Mouse (Mus musculus) testis, adult 2 months (tissue): ENCODE measurements at regions not wholly inside any gene's neighbourhood (a gene's known extent, or its start where the extent isn't known, plus 50 kb on each side); places are given as distances from the start of the nearest gene placed in this dataset.

Experiments used
- H3K27ac ChIP-seq: fragments of 200-500 bp; 2 replicates; pipeline ENCODE4 v1.5.1; 2012; ENCODE audit warnings: low read depth, low read length; ENCODE audit not compliant: control insufficient read depth, insufficient read depth
- H3K27me3 ChIP-seq: fragments of 200-500 bp; 2 replicates; pipeline ENCODE4 v1.6.1; 2012; ENCODE audit warnings: mild to moderate bottlenecking, low read length, moderate library complexity; ENCODE audit not compliant: control insufficient read depth, insufficient read depth
- H3K36me3 ChIP-seq: fragments of 200-500 bp; 2 replicates; pipeline ENCODE4 v1.6.1; 2012; ENCODE audit warnings: mild to moderate bottlenecking, low read length; ENCODE audit not compliant: control insufficient read depth, insufficient read depth
- H3K4me1 ChIP-seq: fragments of 200-500 bp; 2 replicates; pipeline ENCODE4 v1.6.1; 2012; ENCODE audit warnings: low read length; ENCODE audit not compliant: control insufficient read depth, insufficient read depth
- H3K4me3 ChIP-seq: fragments of 200-500 bp; 2 replicates; pipeline ENCODE4 v1.5.1; 2012; ENCODE audit warnings: low read depth, mild to moderate bottlenecking, low read length, moderate library complexity, mixed read lengths; ENCODE audit not compliant: control insufficient read depth
- CTCF ChIP-seq: fragments of 200-500 bp; IDR thresholded peaks from 2 replicates; pipeline ENCODE4 v1.5.1; 2012; ENCODE audit warnings: low read depth, mild to moderate bottlenecking, inconsistent platforms, low read length, moderate library complexity; ENCODE audit not compliant: control insufficient read depth, insufficient read depth, insufficient replicate concordance
- POLR2A ChIP-seq: fragments of 200-500 bp; IDR thresholded peaks from 2 replicates; pipeline ENCODE4 v1.6.1; 2012; ENCODE audit warnings: low read depth, mild to moderate bottlenecking, inconsistent platforms, low read length, moderate library complexity; ENCODE audit not compliant: control insufficient read depth

GRCm38 (mm10) chr1:136759164-136759563 is 134.5 kb downstream of the Zfp281 start:
- Histone ChIP-seq H3K27me3 (no peaks in the 10 kb centered on the region), H3K4me1 (peaks cover 4% of the 10 kb centered on the region; the same call in 1 of the 2 replicates), H3K36me3 (no peaks in the 10 kb centered on the region), H3K27ac (no peak overlapping the region), H3K4me3 (no peak overlapping the region)
- TF ChIP-seq POLR2A: no peak
- TF ChIP-seq CTCF: no peak; the same call in 1 of the 2 replicates

- H3K27me3 ChIP-seq: no peaks in the 10 kb centered on the region
- H3K36me3 ChIP-seq: no peaks in the 10 kb centered on the region
- H3K4me1 ChIP-seq: peaks cover 4% of the 10 kb centered on the region; the same call in 1 of the 2 replicates
- TF ChIP-seq POLR2A (no peak), CTCF (no peak)
- H3K4me3 ChIP-seq: no peak overlapping the region
- no peak overlapping the region for H3K27ac ChIP-seq
Observed at GRCm38 (mm10) chr1:136761467-136761866, 136.8 kb downstream of the Zfp281 start.

- TF ChIP-seq POLR2A (no peak), CTCF (no peak)
- Histone ChIP-seq H3K27me3 (no peaks in the 10 kb centered on the region), H3K36me3 (no peaks in the 10 kb centered on the region), H3K4me1 (no peaks in the 10 kb centered on the region; the same call in 1 of the 2 replicates), H3K4me3 (no peak overlapping the region), H3K27ac (no peak overlapping the region)
Observed at GRCm38 (mm10) chr1:136768969-136769401, 144.3 kb downstream of the Zfp281 start.

- no peak overlapping the region for H3K27ac ChIP-seq
- H3K27me3 ChIP-seq: no peaks in the 10 kb centered on the region
- no peak overlapping the region for H3K4me3 ChIP-seq
- no peaks in the 10 kb centered on the region for H3K36me3 ChIP-seq
- H3K4me1 ChIP-seq: no peaks in the 10 kb centered on the region; the same call in 1 of the 2 replicates
- TF ChIP-seq CTCF (no peak), POLR2A (no peak)
Observed at GRCm38 (mm10) chr1:136773743-136774142, 149.0 kb downstream of the Zfp281 start.

GRCm38 (mm10) chr1:136776211-136776610 is 151.5 kb downstream of the Zfp281 start:
- Histone ChIP-seq H3K4me3 (no peak overlapping the region), H3K27ac (no peak overlapping the region), H3K4me1 (no peaks in the 10 kb centered on the region), H3K36me3 (no peaks in the 10 kb centered on the region), H3K27me3 (no peaks in the 10 kb centered on the region)
- TF ChIP-seq CTCF (no peak), POLR2A (no peak)

- Histone ChIP-seq H3K27ac (no peak overlapping the region), H3K36me3 (no peaks in the 10 kb centered on the region), H3K4me3 (no peak overlapping the region), H3K27me3 (no peaks in the 10 kb centered on the region), H3K4me1 (peaks cover 4% of the 10 kb centered on the region)
- no peak for TF ChIP-seq POLR2A
- no peak for TF ChIP-seq CTCF
Observed at GRCm38 (mm10) chr1:136777263-136777980, 152.7 kb downstream of the Zfp281 start.

GRCm38 (mm10) chr1:136779384-136779783 is 154.7 kb downstream of the Zfp281 start:
- TF ChIP-seq CTCF (no peak), POLR2A (no peak)
- H3K4me1 ChIP-seq: peaks cover 4% of the 10 kb centered on the region
- no peaks in the 10 kb centered on the region for H3K27me3 ChIP-seq
- no peak overlapping the region for H3K27ac ChIP-seq
- no peaks in the 10 kb centered on the region for H3K36me3 ChIP-seq
- no peak overlapping the region for H3K4me3 ChIP-seq

GRCm38 (mm10) chr1:136781561-136782025 is 156.9 kb downstream of the Zfp281 start:
- H3K4me1 ChIP-seq: peaks cover 4% of the 10 kb centered on the region

More at GRCm38 (mm10) chr1:136781561-136782025, 156.9 kb downstream of the Zfp281 start:
- Histone ChIP-seq H3K4me3 (peak overlapping the region; percentile 13), H3K36me3 (no peaks in the 10 kb centered on the region), H3K27ac (no peak overlapping the region), H3K27me3 (no peaks in the 10 kb centered on the region)
- 0 out of 2 replicates have a peak, but pooled peaks have one; percentile 17 for TF ChIP-seq POLR2A
- no peak for TF ChIP-seq CTCF
